Mouse (Mus musculus) adipocyte (in vitro differentiated cells): ENCODE results near the gene Aff3.
A peak's percentile ranks its signal among the peaks of the same experiment; 100 is the strongest.

Source experiments
- DNase-seq: peaks from one replicate; pipeline ENCODE4 v3.0.0-alpha.2; 2016; ENCODE audit warnings: low spot score

The Aff3 gene

DNA sequence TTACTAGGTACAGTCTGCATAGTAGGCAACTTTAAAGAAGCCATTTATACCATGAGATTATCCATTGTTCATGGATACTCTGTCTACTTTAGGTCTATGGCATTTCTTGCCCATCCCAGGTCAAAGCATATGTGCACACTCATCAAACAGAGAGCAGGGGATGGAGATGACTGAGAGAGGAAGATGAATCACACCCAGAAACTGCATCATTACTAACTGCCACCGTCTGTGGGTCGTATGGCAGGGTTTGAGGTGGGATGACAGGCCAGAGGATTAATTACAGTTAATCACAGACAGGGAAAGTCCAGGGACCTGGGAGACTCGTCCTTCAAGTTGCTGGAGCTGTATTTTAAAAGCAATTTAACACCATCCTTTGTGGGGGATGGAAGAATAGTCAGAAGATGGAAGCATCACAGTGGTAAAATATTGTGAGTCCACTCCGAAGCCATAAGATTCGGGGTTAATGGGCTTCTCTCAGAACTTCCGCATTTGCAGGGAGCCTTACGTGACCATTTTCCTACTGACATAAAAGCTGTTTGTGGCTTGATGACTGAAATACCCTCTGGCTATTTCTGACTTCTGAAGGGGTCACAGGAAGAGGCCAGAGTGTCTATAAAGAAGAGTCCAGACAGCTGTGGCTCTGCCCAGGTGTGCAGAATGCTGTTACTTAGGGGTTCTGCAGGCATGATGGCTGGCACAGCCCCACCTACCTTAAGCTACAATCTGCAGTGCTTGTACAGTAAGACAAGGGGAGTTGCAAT lies 427.5 kb downstream of the Aff3 start:
- no peak for DNase-seq

DNA sequence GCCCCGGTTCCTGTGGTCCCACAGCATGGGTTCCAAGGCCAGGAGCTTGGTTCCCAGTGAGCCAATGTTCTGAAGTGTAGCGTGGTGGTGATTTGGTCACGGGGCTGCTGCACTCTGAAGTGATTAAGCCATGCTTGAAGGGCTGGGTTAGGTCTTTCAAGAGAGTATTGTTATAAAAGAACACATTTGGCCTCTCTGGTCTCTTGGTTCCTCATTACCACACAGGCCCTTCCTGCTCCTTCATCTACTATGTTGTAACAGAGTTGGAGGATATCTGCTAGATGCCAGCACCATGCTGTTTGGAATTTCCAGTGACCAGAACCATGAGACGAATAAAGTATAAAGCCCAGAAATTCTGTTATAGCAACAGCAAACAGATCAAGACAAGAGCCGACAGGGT lies 431.6 kb downstream of the Aff3 start:
- DNase-seq: no peak

DNA sequence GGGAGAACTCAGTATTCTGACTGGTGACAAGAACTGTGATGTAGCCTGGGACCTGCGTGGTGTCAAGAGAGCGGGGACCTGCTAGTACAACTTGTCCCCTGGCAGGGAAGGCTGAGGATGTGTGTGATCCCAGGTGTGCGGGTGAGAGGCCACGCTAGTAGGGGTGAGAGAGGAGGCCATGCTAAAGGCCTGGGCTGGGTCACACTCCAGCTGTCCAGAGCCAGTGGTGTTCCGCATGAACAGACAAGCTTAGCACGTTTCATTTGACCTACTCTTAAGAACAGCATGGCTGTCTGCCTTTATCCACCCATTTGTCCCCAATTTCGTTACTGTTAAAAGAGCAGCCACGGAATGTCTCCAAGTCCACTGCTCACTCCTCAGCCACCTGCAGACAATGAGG lies 434.7 kb downstream of the Aff3 start:
- DNase-seq: no peak

DNA sequence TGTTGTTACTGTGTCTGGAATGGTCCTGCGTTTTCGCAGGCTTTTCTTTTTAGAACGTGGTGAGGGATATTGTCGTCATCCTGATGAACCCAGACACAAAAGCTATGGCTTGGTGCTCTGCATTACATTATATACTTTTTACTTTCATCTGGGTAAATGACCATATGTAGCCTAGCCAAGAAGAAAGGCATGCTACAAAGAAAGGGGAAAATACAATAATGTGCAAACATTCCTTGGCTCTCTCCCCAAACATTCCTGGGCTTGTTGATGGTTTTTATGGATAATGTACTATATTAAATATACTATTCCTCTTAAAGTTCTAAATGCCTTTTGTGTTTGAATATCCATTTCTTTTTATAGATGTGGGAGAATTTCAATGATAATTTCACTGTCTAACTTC lies 435.9 kb downstream of the Aff3 start:
- no peak for DNase-seq

DNA sequence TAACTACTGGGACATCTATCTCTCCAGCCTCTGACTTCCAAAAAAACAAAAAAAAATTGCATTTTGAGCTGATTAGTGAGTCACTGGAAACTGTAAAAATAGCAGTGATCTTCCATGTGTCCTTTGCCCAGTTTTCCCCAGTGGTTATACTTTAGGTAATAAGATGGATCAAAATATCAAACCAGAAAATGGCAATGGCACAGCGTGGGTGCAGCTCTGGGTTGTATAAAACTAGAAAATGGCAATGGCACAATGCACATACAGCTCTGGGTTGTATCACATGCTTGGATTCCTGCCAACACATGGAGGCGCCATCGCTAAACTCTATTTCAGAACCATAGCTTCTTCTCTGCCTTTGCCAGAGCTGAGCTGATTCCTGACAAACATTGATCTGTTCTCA lies 439.6 kb downstream of the Aff3 start:
- no peak for DNase-seq

DNA sequence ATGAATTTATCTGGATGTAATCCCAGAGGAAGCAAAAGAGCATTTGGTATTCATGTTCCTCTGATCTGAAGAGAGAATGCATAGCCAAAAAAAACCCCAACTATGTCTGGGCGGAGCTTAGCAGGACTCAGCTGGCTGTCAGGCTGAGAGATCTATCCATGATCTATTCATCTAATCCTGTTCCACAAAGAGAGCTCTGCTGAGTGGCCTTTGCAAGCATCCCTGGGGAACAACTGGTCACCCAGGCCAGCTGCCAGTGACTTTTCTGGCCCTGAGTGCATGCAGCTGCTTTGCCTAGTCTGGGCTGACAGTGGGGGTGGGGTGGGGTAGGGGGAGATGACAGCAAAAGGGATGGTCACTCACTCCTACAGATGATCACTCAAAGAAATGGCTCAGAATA lies 442.6 kb downstream of the Aff3 start:
- peak; percentile 68 for DNase-seq

DNA sequence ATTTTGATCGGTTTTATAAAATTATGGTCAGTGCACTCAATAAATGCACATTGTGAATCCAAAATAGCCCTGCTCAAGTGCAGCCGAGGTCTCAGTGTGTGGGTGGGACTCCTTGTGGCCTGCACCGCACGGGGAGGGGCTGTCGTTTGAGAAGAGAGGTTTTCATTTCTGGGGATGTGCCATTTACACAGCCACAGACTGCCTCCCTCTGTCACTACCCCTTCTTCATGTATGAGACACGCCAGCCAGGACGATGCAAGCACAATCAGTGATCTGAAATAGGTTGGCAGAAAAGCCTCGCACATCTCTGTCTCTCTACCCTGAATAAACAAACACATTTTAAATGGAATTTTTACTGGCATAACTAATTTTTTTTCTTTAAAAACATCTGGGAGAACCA lies 443.3 kb downstream of the Aff3 start:
- DNase-seq: no peak

DNA sequence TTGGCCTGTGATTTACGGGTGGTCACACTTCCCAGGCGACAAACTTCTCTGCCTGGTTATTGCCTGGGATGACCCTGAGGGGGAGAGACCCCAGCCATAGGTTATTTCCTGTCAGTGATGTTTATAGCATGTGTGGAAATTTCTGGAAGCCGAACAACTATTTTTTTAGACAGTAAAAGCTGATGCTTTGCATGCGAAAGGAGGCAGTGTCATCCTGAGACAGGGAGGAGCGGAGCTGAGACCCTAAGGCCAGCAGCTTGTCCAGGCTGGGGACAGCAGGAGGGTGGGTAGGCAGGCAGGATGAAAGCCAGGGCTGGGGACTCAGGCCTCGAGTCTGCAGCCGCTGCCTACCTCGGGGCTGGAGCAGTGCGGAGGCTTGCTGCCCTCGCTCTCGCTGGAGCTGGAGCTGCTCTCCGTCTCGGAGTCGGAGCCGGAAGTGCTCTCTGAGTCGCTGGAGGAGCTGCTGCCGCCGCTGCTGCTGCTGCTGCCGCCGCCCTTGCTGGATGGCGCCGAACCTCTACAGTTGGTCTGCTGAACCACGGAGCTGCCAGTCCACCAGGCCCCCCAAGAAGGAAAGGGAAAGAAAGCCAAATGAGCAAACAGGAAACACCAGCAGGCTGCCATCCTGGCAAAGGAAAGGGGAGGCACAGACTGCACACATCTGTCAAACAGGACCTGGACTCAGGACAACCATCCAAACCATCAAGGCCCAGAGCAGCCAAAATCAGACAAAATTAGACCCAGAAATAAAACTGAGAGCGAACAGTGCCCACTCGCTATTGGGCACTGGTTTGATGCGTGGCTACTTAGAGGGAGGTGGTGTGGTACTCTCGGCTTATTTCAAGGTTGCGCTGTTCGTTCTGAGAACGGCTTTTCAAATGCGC lies 446.6 kb downstream of the Aff3 start:
- no peak for DNase-seq

DNA sequence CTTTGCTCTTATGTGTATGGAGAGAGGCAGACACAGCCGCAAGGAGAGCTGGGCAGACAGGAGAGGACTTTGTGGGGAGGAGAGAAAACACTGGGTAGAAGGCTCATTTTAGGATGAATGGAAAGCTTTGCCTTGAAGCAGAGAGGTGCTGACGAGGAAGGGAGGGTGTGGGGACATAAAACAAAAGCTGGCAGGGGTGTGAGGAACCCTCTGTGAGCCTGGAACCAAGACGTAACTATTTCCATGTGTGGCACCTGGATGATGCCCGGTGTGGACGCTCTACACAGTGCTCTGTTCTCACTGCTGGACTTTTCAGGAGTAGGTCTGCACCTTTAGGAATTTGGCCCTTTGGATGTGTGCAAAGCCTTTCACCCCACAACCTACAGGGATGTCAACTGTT lies 447.7 kb downstream of the Aff3 start:
- no peak for DNase-seq

DNA sequence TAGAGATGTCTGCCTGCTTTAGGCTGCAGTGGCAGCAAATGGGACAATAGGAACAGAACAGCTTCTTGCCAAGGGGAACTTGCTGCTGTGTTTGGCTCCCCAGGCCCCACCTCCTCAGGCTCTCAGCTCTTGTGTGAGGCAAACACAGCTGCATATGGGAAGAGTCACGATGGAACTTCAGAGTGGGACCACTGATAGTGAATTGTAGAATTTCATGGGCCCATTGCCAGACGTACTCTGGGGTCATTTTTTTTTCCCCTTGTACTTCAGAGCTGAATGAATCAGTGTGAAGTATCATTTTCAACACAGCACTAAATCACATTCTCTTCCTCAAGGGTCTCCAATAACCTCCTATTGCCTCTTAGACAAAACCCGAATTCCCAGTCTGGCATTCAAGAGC lies 451.4 kb downstream of the Aff3 start:
- no peak for DNase-seq

DNA sequence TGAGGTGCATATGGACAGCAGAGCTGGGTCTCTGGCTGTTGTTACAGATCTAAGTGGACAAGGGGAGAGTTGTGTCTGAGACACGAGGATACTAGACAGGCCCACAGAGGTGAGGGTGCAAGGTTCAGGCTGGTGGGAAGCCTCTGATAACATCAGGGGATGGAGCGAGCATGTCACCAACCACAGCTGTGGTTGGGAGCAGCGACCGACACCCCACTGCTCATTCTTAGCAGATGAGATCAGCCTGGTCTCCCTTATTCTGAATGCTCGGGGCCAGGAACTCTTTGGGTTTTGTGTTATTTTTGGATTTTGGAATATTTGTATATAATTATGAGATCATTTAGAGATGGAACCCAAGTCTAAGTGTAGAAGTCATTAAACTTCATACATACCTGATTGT lies 452.4 kb downstream of the Aff3 start:
- DNase-seq: no peak

DNA sequence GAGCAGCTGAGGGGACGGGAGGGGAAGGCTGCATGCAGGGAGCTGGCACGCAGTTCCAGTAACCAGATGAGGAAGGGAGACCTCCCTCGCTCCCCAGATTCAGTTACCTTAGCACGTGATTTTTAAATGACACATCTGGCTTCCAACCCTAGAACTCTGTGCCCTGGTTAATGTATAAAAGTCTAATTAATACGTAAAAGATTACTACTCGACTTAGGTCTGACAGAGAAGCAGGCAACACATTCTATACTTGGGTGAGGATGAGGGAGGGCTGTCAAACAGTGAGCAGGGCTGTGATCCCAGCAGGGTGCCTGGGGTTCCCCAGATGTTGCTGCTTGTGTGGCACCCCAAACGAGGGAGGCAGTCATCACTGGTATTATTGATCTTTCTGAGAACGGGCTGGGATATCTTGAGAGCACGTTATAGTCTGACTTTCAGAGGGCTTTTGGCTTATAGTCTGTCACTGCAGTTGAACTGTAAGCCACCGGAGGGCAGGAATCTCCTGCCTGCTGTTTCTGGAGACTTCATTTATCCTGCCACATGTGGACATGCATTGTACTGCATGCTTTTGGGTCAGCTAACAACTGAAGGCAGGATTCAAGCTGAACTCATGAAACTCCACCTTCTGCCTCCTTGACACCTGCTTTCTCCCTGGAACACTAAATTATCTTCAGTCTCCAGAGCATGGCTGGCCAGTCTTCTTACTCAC lies 462.1 kb downstream of the Aff3 start:
- DNase-seq: peak; percentile 77

DNA sequence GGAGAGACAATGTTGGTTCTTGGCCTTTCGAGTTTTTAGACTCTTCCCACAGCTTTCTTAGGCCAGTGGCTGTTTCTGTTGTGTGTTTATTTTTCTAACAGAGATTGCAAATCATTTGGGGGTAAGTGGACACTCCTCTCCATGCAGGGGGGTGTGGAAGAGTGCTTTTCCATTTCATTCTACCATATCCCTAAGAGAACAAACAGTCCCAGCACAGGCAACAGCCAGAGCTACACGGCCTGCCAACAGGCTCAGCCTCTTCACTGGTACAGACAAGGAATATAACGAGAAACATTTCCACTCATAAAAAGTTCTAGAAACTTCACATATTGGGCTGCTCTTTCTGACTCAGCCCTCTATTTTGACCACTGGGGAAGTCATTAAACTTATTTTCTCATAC lies 463.0 kb downstream of the Aff3 start:
- DNase-seq: no peak

DNA sequence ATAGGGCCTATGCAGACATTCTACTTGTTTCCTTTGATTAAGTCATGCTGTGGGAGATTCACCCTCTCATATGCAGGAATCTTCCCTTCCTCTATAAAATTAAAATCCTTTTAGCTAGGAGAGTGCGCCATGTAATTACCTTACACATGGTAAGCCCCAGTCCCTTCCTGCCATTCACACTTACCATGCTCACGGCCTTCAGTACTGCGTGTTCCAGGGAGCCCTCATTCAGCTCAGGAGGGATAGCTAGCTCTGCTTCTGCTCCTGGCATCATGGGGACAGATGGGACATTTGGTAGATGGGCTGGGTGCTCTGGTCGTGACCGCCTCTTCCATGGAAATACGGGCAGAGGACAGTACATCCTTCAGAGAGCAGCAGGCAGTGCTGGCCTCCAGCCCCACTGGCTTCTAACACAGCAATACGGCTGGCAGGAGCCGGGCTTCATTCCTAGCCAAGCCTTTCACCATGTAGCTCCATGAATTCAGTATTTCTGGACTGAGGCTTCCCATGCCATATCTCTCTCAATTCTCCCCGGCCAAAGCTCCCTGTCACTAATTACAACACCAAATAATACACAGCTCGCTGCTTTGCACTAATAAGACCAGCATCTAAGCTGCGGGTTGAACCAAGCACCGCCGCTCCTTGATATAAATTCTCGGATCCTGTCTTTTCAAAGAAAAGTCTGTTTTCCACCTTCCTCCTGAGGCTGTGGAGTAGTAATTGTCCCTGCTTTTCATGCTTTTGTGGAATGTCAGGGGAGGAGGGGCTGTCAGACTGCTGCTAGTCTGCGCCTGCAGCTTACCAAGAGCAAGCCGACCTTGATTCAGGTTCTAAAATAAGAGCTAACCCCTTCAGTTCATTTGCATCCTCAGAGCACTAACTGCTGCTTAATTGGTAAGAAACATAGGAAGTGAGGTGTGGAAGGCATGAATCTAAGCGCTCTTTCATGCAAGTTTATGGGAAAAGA lies 464.8 kb downstream of the Aff3 start:
- no peak for DNase-seq

DNA sequence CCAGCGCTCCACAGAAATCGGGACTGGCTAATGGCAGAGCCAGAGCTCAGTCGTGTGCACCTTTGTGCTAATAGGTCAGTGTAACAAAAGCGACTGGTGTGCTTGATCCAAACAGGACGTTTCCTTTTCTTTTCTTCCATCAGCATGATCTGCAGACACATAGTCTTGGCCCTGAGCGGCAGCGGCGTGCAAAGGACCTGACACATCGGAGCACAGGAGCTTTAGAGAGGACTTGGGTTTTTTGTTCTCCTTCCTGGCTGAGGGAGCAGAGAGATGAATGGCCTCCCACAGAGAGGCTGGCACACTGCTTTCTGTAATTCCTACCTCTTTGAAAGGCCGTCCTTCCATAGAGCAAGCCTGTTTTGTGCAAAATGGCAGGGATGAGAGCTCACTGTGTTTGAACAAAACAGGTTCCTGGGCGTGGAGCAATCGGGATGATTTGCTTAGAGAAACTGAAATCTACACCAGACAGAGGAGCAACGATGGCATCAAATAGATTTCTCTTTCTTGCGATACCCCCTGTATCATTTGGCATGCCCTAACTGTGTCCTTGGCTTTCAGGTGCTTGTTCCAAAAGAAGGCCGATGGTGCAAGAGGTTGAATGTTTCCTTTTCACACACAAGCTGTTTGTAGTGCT lies 466.2 kb downstream of the Aff3 start:
- no peak for DNase-seq

DNA sequence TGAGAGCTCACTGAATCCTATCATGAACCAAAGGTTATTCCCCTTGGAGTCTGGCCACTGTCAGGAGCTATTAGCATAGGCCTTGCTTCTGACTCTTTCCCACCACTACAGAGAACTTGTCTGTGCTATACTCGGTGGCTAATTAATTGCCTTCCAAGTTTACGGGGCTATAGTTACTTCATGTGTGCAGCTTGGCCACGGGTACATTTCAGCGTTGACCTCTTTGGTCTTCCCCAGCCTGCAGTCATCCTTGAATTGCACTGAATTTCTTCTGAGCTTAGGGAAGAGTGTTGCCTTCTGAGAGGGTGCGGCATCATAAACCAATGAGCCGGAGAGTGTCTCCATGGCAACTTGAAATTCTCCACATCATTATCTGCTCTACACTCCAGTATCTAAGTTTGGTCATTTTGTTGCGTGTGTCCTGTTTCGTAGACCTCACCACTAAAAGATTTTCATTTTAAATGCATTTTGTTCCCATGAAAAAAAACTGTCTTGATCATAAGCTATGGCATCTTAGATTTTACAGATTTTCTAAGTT lies 467.5 kb downstream of the Aff3 start:
- DNase-seq: no peak

DNA sequence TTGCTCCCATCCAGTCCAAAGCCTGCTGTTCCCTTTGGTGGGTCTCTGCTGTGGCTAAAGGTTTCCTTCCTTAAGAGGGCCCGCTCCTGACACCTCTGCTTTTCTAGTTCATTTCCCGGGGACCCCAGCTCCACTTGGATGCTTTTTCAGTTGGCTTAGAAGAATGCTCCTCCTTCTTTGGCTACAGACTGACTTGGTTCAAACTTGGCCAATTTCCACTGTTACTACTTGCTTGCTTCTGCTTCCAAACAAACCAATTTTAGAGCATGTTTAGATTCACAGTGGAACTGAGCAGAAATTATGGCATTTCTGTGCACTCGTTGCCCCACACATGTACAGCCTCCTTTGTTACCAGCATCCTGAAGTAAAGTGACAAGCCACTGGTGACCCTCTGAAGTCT lies 469.0 kb downstream of the Aff3 start:
- DNase-seq: peak; percentile 77

DNA sequence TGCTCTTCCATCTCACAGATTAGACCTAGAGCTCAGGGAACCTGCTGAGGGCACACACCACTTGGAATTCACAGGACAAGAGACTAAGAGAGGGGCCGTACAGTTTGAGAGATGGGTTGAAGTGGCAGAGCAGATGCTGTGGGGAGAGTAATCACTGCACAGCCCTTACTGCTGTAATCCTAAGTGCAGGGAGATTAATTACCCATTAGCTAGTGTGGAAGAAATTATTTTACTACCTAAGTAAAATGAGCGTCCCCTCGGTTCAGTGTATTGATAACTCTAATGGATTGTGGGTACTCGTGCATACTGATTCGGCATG lies 478.6 kb downstream of the Aff3 start:
- no peak for DNase-seq

DNA sequence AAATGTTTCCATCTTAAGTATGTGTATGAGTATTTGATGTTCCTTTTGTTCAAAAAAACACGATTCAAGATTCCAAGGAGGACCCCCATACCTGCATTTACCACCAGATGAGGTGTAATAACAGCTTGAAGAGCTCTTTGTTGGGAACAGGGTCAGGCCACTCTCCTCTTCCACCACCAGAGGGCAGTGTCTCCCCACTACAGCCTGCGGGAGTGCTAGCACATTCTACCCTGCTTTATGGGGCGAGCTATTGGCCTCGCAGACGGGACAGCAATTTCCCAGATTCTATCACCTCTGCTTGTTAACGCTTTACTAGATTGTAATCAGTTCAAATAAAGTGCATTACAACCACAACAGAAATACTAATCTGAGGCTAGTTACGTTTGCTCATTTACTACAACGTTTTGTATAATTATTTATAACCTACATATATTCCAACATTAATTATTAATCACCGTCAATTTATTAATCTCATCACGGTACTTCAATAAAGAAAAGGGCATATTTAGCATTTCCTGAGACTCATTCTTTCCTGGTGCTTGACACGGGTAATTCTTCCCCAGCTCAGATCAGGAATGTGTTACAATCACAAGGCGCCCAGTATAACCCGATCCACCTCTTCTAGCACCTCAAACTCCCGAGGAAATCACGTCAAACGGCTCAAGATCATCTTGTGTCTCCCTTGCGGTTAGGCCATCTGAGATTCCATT lies 479.1 kb downstream of the Aff3 start:
- DNase-seq: peak; percentile 87

DNA sequence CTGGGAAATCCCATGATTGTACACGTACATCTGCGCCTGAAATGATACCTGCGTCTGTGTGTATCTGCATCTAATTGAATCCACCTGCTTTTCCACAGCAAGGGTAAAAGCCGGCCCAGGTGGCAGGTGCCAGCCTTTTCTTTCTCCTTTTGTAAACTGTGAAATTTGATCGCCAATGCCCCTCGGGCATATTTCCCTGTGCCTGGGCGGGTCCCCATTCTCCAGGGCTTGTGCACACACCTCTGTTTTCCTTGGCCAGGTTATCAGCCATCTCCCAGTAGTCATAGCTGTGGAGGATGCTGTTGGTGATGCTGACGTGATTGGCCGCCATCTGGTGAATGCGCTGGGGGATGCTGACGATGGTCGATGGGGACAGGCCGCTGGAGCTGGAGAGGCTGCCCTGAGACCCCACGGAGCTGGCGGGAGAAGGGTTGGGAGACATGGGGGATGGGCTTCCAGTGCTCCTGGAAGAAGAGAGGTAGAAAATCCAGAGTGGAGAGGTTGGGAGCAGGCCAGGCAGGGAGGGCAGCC lies 483.7 kb downstream of the Aff3 start:
- DNase-seq: no peak
